Mouse (Mus musculus) CD8-positive naive resting alpha-beta T cell, adult 2 months (primary cell): ENCODE measurements around the gene Eef2kmt.
"Not testable (repeated sequence)": the region's sequence is repeated elsewhere in the genome, so short reads cannot be mapped to it uniquely, and the experiment has no call there.

Experiments used
- DNase-seq, 2 experiments: peaks; one replicate each; pipeline ENCODE4 v3.0.0; 2022; ENCODE audit warnings: low read depth in 2 of 2, low spot score in 2 of 2

Gene Eef2kmt

GRCm38 (mm10) chr16:5226534-5226933, 29.2 kb downstream of the Eef2kmt start:
- not testable (repeated sequence) for DNase-seq

- no peak for DNase-seq
Measured at GRCm38 (mm10) chr16:5222140-5222539, 33.6 kb downstream of the Eef2kmt start, which contains the start of gene AU021092. AU021092 (minus strand) TSS chr16:5222299.

- DNase-seq: no peak
Measured at GRCm38 (mm10) chr16:5221403-5221802, 34.4 kb downstream of the Eef2kmt start.

GRCm38 (mm10) chr16:5217341-5218133, 38.2 kb downstream of the Eef2kmt start:
- no peak for DNase-seq

- no peak for DNase-seq
Measured at GRCm38 (mm10) chr16:5216686-5217085, 39.1 kb downstream of the Eef2kmt start.

- no peak for DNase-seq
Measured at GRCm38 (mm10) chr16:5214126-5214525, 41.7 kb downstream of the Eef2kmt start.

GRCm38 (mm10) chr16:5212150-5212549, 43.6 kb downstream of the Eef2kmt start:
- DNase-seq: no peak

GRCm38 (mm10) chr16:5210365-5210764, 45.4 kb downstream of the Eef2kmt start:
- DNase-seq: no peak

- DNase-seq: no peak
Measured at GRCm38 (mm10) chr16:5206051-5206450, 49.7 kb downstream of the Eef2kmt start.

GRCm38 (mm10) chr16:5205431-5205970, 50.3 kb downstream of the Eef2kmt start:
- no peak for DNase-seq

- peak; percentile 62 to 69 for DNase-seq
Measured at GRCm38 (mm10) chr16:5203668-5204433, 51.9 kb downstream of the Eef2kmt start, which contains the start of gene Nagpa. Nagpa (minus strand) TSS chr16:5204012.

- DNase-seq: peak in 1 of 2 experiments; percentile 19
Measured at GRCm38 (mm10) chr16:5203200-5203599, 52.6 kb downstream of the Eef2kmt start.

- DNase-seq: peak in 1 of 2 experiments; percentile 24
Measured at GRCm38 (mm10) chr16:5202681-5203080, 53.1 kb downstream of the Eef2kmt start.

- peak; percentile 23 to 25 for DNase-seq
Measured at GRCm38 (mm10) chr16:5195080-5195479, 60.7 kb downstream of the Eef2kmt start.
